Mouse (Mus musculus): ENCODE results near the gene Tiam2. TPM values are rescaled to one million over a fixed set of nuclear protein-coding genes. Genes with fewer than 3 reads are reported as not detected.

Gene Tiam2
- polyA plus RNA-seq, 1 experiment = 1.2 TPM

- H3K27me3 ChIP-seq (replicated peaks; ENCODE audit: control insufficient read depth, insufficient read depth, low read length) = no peaks in the 10 kb centered on the region
- H3K4me1 ChIP-seq (ENCODE audit: control insufficient read depth, insufficient read depth, low read length) = 0 out of 2 replicates have a peak, but pooled peaks cover 4% of the 10 kb centered on the region
- TF ChIP-seq POLR2A (IDR thresholded peaks at IDR 0.05; ENCODE audit: low read depth, low read length) = no peak
- no peak for TF ChIP-seq CTCF (conservative IDR thresholded peaks at IDR 0.05; ENCODE audit: insufficient read depth, insufficient read length, low read depth, low read length)
- WGBS = 59% methylated on average over 4 of the region's 4 CpGs
- H3K36me3 ChIP-seq (ENCODE audit: control insufficient read depth, insufficient read depth, low read length) = no peaks in the 10 kb centered on the region
- H3K27ac ChIP-seq (ENCODE audit: insufficient read depth, low read depth, low read length) = no peak overlapping the region
- peak; percentile 19 for DNase-seq
- H3K4me3 ChIP-seq (ENCODE audit: insufficient read depth, low read depth, low read length) = no peak overlapping the region
Measured at GRCm38 (mm10) chr17:3369631-3370030, 43.3 kb downstream of the Tiam2 start.

- no peaks in the 10 kb centered on the region for H3K4me1 ChIP-seq (ENCODE audit: control insufficient read depth, insufficient read depth, low read length)
- H3K27me3 ChIP-seq (replicated peaks; ENCODE audit: control insufficient read depth, insufficient read depth, low read length) = no peaks in the 10 kb centered on the region
- no peak overlapping the region for H3K27ac ChIP-seq (ENCODE audit: insufficient read depth, low read depth, low read length)
- DNase-seq = no peak
- no peak overlapping the region for H3K4me3 ChIP-seq (ENCODE audit: insufficient read depth, low read depth, low read length)
- TF ChIP-seq POLR2A (IDR thresholded peaks at IDR 0.05; ENCODE audit: low read depth, low read length) (no peak), CTCF (conservative IDR thresholded peaks at IDR 0.05; ENCODE audit: insufficient read depth, insufficient read length, low read depth, low read length) (no peak)
- 62% methylated on average over 2 of the region's 2 CpGs for WGBS
- no peaks in the 10 kb centered on the region for H3K36me3 ChIP-seq (ENCODE audit: control insufficient read depth, insufficient read depth, low read length)
Measured at GRCm38 (mm10) chr17:3378606-3379005, 52.2 kb downstream of the Tiam2 start.

- Histone ChIP-seq H3K36me3 (ENCODE audit: control insufficient read depth, insufficient read depth, low read length) (no peaks in the 10 kb centered on the region), H3K4me1 (ENCODE audit: control insufficient read depth, insufficient read depth, low read length) (no peaks in the 10 kb centered on the region), H3K27me3 (replicated peaks; ENCODE audit: control insufficient read depth, insufficient read depth, low read length) (no peaks in the 10 kb centered on the region), H3K27ac (ENCODE audit: insufficient read depth, low read depth, low read length) (no peak overlapping the region), H3K4me3 (ENCODE audit: insufficient read depth, low read depth, low read length) (no peak overlapping the region)
- TF ChIP-seq POLR2A (IDR thresholded peaks at IDR 0.05; ENCODE audit: low read depth, low read length) (no peak), CTCF (conservative IDR thresholded peaks at IDR 0.05; ENCODE audit: insufficient read depth, insufficient read length, low read depth, low read length) (no peak)
- 51% methylated on average over 8 of the region's 13 CpGs for WGBS
- DNase-seq = no peak
Measured at GRCm38 (mm10) chr17:3379753-3380588, 53.6 kb downstream of the Tiam2 start.

- Histone ChIP-seq H3K27ac (ENCODE audit: insufficient read depth, low read depth, low read length) (no peak overlapping the region), H3K4me1 (ENCODE audit: control insufficient read depth, insufficient read depth, low read length) (no peaks in the 10 kb centered on the region), H3K36me3 (ENCODE audit: control insufficient read depth, insufficient read depth, low read length) (no peaks in the 10 kb centered on the region), H3K4me3 (ENCODE audit: insufficient read depth, low read depth, low read length) (no peak overlapping the region), H3K27me3 (replicated peaks; ENCODE audit: control insufficient read depth, insufficient read depth, low read length) (no peaks in the 10 kb centered on the region)
- DNase-seq = no peak
- 63% methylated on average over 1 of the region's 1 CpGs for WGBS
- TF ChIP-seq POLR2A (IDR thresholded peaks at IDR 0.05; ENCODE audit: low read depth, low read length) = no peak
- no peak for TF ChIP-seq CTCF (conservative IDR thresholded peaks at IDR 0.05; ENCODE audit: insufficient read depth, insufficient read length, low read depth, low read length)
Measured at GRCm38 (mm10) chr17:3385391-3385790, 59.0 kb downstream of the Tiam2 start.

- H3K27ac ChIP-seq (ENCODE audit: insufficient read depth, low read depth, low read length) = no peak overlapping the region
- no peaks in the 10 kb centered on the region for H3K36me3 ChIP-seq (ENCODE audit: control insufficient read depth, insufficient read depth, low read length)
- WGBS = 49% methylated on average over 4 of the region's 4 CpGs
- no peaks in the 10 kb centered on the region for H3K4me1 ChIP-seq (ENCODE audit: control insufficient read depth, insufficient read depth, low read length)
- no peak overlapping the region for H3K4me3 ChIP-seq (ENCODE audit: insufficient read depth, low read depth, low read length)
- H3K27me3 ChIP-seq (replicated peaks; ENCODE audit: control insufficient read depth, insufficient read depth, low read length) = no peaks in the 10 kb centered on the region
- DNase-seq = no peak
- TF ChIP-seq POLR2A (IDR thresholded peaks at IDR 0.05; ENCODE audit: low read depth, low read length) = no peak
- no peak for TF ChIP-seq CTCF (conservative IDR thresholded peaks at IDR 0.05; ENCODE audit: insufficient read depth, insufficient read length, low read depth, low read length)
Measured at GRCm38 (mm10) chr17:3387819-3388218, 61.4 kb downstream of the Tiam2 start.

GRCm38 (mm10) chr17:3389741-3390140, 63.4 kb downstream of the Tiam2 start:
- no peak for DNase-seq
- Histone ChIP-seq H3K4me3 (ENCODE audit: insufficient read depth, low read depth, low read length) (no peak overlapping the region), H3K4me1 (ENCODE audit: control insufficient read depth, insufficient read depth, low read length) (no peaks in the 10 kb centered on the region), H3K27me3 (replicated peaks; ENCODE audit: control insufficient read depth, insufficient read depth, low read length) (no peaks in the 10 kb centered on the region), H3K27ac (ENCODE audit: insufficient read depth, low read depth, low read length) (no peak overlapping the region), H3K36me3 (ENCODE audit: control insufficient read depth, insufficient read depth, low read length) (no peaks in the 10 kb centered on the region)
- WGBS = 85% methylated on average over 4 of the region's 4 CpGs
- TF ChIP-seq POLR2A (IDR thresholded peaks at IDR 0.05; ENCODE audit: low read depth, low read length) (no peak), CTCF (conservative IDR thresholded peaks at IDR 0.05; ENCODE audit: insufficient read depth, insufficient read length, low read depth, low read length) (no peak)

- H3K4me1 ChIP-seq (ENCODE audit: control insufficient read depth, insufficient read depth, low read length) = no peaks in the 10 kb centered on the region
- 86% methylated on average over 2 of the region's 2 CpGs for WGBS
Measured at GRCm38 (mm10) chr17:3393981-3394380, 67.6 kb downstream of the Tiam2 start.

More at GRCm38 (mm10) chr17:3393981-3394380, 67.6 kb downstream of the Tiam2 start:
- no peak for DNase-seq
- Histone ChIP-seq H3K36me3 (ENCODE audit: control insufficient read depth, insufficient read depth, low read length) (no peaks in the 10 kb centered on the region), H3K27me3 (replicated peaks; ENCODE audit: control insufficient read depth, insufficient read depth, low read length) (no peaks in the 10 kb centered on the region), H3K4me3 (ENCODE audit: insufficient read depth, low read depth, low read length) (no peak overlapping the region), H3K27ac (ENCODE audit: insufficient read depth, low read depth, low read length) (no peak overlapping the region)
- TF ChIP-seq POLR2A (IDR thresholded peaks at IDR 0.05; ENCODE audit: low read depth, low read length) = no peak
- TF ChIP-seq CTCF (conservative IDR thresholded peaks at IDR 0.05; ENCODE audit: insufficient read depth, insufficient read length, low read depth, low read length) = no peak

Measured in kidney, adult 2 months (tissue).